Mouse (Mus musculus) left cerebral cortex, postnatal 36 days (tissue): ENCODE data around the gene Gna11. TPM values are rescaled to one million over a fixed set of nuclear protein-coding genes. Genes with fewer than 3 reads are reported as not detected.
A peak's percentile ranks its signal among the peaks of the same experiment; 100 is the strongest.

ENCODE experiments used
- DNase-seq, 2 experiments: peaks; one replicate each; pipeline ENCODE4 v3.0.0; 2021 to 2022; ENCODE audit warnings: low spot score in 2 of 2, mixed read lengths in 1 of 2
- intact Hi-C: fragments of 180-260 bp; cut with DNase I; formaldehyde crosslinking; loops from one replicate; pipeline ENCODE4 v1.15.1; 2025
- total RNA-seq, 2 experiments: library from RNA; stranded (reverse); gene quantifications; 2 replicates each; pipeline ENCODE4 v1.2.3; 2021

Gna11 gene
- total RNA-seq, 2 experiments from 2014 or later, result 103 to 115 TPM

DNA sequence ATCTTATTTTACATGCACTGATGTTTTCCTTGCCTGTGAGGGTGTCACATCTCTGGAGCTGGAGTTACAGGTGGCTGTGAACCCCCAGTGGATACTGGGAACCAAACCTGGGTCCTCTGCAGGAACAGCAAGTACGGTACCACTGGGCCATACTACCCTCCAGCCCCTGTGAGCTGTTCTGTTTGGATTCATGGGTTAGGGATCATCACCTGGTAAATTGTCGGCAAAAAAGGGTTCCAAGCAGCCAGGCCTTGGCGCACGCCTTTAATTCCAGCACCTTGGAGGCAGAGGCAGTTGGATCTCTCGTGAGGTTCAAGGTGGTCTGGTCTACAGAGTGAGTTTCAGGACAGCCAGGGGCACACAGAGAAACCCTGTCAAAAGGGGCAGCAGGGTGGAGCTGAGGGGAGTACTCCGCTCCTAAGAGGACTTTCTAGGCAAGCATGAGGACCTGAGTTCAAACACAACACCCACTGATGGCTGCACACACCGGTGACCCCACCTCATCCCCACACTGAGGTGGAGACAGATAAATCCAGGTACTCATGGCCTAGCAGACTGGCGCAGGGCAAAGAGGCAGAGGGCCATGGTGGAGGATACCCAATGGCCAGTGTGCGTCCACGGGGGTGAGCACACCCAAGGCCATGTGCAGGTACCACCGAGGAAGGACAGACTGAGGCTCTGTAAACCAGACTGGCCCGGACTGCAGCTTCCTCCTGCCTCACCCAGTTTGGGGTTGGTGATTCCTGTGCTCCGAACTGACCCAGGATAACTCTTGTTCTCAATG lies 2.0 kb upstream of the Gna11 start:
- intact Hi-C loops, result no loop called here
- no peak for DNase-seq

- DNase-seq, result no peak
- intact Hi-C loops, result no loop called here
Measured at GRCm38 (mm10) chr10:81546332-81546731, 1.3 kb upstream of the Gna11 start.

- intact Hi-C loops, result loop anchor here (1.0 kb wide), 1 partner anchor 48 kb away; the partner anchor contains the start of gene Ncln
- DNase-seq, result no peak
Measured at GRCm38 (mm10) chr10:81544296-81545160, 462 bp downstream of the Gna11 start.

GRCm38 (mm10) chr10:81543633-81544032 lies 1.4 kb downstream of the Gna11 start:
- intact Hi-C loops, result no loop called here
- DNase-seq, result no peak

DNA sequence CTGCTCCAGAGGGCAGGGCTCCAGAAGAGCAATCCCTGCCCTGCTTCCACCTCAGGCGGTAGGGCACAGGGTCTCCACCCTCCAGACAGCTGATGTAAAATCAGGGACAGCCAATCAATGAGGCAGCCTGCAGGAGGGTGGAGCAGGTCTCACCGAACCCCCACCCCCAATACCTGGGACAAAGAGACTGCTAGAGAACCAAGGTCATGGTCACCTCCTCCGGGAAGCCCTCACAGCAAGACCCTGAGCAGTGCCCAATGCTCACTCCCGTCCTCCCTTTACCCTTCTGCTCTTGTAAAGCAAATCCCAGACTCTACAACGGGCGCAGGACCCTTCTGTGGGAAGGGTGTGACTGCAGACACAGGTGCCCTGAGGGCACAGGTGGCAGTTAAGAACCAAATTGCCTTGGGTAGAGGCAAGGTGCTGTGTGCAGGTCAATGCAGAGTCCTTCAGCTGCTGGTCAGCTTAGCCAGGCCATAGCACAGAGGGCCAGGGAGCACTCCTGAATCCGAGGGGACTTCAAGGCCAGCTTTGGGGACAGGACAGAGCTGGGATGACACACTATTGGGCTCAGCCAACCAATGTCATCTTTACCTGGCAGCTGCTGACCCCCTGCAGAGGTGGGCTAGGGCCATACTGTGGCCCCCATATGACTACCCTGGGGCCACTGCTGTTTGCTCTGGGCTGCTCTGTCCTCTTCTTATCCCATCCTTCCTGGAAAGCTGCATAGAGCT lies 2.1 kb downstream of the Gna11 start:
- intact Hi-C loops, result no loop called here
- DNase-seq, result no peak

GRCm38 (mm10) chr10:81541803-81542202 lies 3.2 kb downstream of the Gna11 start:
- DNase-seq, result no peak
- intact Hi-C loops, result no loop called here

GRCm38 (mm10) chr10:81541363-81541762 lies 3.6 kb downstream of the Gna11 start:
- intact Hi-C loops, result no loop called here

DNA sequence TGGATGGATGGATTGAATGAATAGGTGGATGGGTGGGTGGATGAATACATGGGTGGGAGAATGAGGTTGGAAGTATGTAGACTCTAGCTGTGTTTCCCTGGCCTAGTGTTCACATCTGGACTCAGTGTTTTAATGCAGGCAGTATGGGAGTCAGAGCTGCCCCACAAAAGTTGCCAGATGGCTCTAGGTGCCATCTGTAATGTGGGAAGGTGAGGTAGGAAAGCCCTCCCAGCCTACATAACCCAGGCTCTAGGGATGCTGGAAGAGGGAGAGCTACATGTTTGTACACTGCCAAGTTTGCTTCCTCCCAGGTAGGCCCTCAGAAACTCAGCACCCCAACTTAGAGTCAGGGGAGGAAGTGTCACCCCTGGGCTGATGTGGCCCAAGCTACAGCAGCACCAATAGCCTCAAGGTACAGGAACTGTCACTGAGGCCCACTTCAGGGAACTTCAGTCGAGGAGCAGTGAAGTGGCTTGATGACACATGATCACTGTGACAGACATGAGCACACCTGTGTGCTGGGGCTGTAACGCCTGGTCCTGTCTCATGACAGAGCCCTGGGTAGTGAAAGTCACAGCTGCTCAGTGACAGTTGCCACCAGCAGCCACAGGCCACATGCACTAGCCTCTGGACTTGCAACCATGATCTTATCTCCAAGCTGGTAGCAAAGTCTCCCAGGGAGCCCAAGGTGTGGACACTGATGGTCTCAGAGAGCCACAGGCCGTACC lies 6.5 kb downstream of the Gna11 start:
- intact Hi-C loops, result no loop called here
- DNase-seq, result no peak

More at GRCm38 (mm10) chr10:81541363-81541762, 3.6 kb downstream of the Gna11 start:
- DNase-seq, result no peak

DNA sequence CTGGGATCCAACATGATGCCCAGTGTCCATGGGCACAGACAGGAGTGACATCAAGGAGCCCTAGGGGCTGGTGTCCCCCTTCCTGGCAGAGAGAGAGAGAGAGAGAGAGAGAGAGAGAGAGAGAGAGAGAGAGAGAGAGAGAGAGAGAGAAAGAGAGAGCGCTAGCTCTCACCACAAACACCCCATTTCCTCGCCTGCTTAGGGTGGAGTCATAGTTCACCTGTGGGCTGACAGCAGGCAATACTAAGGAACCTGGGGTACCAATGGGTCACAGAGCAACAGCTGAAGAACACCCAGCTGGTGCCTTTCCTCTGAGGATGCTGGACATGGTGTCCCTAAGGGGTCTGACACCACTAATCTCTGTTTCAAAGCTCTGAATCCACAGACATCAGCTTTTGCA lies 7.6 kb downstream of the Gna11 start:
- DNase-seq, result no peak
- intact Hi-C loops, result no loop called here

GRCm38 (mm10) chr10:81536734-81537133 lies 8.3 kb downstream of the Gna11 start:
- DNase-seq, result no peak
- intact Hi-C loops, result no loop called here

- intact Hi-C loops, result no loop called here
Measured at GRCm38 (mm10) chr10:81534826-81535225, 10.2 kb downstream of the Gna11 start.

GRCm38 (mm10) chr10:81526779-81527178 lies 18.2 kb downstream of the Gna11 start:
- intact Hi-C loops, result no loop called here
- peak; percentile 51 to 61 for DNase-seq

More at GRCm38 (mm10) chr10:81534826-81535225, 10.2 kb downstream of the Gna11 start:
- no peak for DNase-seq

DNA sequence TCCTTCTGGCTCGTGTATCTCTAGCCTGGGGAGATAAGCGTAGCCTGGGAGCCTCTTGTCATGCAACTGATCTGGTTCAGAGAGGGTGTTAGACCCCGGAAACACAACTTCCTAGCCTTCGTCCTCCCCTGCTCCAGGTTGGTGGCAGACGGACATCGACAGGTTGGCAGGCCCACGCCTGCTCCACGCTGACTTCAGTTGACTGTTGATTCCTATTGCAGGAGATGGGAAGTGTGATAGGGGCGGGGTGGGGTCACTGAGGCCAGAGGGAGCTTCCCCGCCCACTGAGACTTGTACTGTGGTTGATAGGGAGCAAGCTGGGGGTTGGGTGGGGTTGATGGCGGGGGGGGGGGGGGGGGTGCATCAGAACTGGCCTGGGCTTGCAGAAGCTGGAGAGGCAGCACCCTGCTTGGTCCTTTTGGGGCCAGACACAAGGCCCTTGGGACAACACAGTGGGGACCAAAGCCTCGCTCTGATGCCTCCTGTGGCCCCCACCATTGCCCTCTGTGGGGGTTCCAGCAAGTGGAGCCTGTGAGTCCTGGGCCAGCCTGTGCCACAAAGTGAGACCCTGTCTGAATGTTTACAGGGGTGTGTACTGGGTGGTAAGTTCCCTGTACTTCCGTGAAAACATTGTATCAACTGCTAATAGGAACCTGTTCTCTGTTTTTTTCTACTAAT lies 19.8 kb downstream of the Gna11 start:
- no peak for DNase-seq
- intact Hi-C loops, result no loop called here

- DNase-seq, result no peak
- intact Hi-C loops, result no loop called here
Measured at GRCm38 (mm10) chr10:81524051-81524605, 20.9 kb downstream of the Gna11 start, which contains the start of gene Gna15. Gna15 (minus strand) TSS chr10:81524225.

GRCm38 (mm10) chr10:81523570-81523969 lies 21.4 kb downstream of the Gna11 start:
- DNase-seq, result no peak

DNA sequence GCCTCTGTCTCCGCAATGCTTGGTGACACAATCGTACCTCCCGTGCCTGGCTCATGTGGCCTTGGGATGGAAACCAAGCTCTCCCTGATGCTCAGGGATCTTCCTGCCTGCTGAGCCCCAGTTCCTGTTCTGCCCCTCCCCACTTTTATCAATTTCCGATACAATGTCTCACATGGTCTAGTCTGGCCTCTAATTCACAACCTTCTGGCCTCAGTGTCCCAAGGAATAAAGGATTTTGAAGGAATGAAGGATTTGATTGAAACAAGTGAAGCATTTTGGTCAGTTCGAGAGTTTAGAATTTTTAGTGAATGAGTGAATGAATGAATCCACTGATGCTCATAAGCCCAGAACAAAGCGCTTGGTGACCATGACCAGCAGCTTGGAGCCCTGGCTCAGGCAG lies 21.8 kb downstream of the Gna11 start:
- intact Hi-C loops, result no loop called here
- DNase-seq, result no peak

More at GRCm38 (mm10) chr10:81523570-81523969, 21.4 kb downstream of the Gna11 start:
- intact Hi-C loops, result no loop called here

DNA sequence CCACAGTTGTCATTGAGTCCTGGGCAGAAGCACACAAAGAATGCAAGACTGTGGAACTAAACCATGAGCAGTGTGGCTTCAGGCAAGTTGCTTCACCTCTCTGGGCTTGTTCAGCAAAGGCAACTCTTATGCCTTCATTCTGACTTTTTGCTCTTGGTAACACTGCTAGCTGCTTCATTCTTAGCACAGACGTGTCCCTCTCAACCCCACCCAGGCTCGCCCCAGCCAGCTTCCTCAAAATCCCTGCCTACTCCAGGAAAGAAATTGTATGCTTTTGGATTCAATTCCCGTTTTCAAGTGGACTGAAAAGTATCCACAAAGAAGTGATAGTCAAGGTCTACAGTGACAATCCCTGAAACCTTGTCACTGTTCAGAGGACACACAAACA lies 25.0 kb downstream of the Gna11 start:
- no peak for DNase-seq
- intact Hi-C loops, result loop anchor here (5.0 kb wide), 1 partner anchor 32 kb away; no protein-coding TSS in a partner anchor

GRCm38 (mm10) chr10:81519227-81519977 lies 25.6 kb downstream of the Gna11 start:
- no peak for DNase-seq
- intact Hi-C loops, result loop anchor here (5.0 kb wide), 1 partner anchor 33 kb away; no protein-coding TSS in a partner anchor
